Mouse (Mus musculus) intestine, embryonic 14.5 days (tissue): ENCODE data around the gene Ppp4r3a. TPM values are rescaled to one million over a fixed set of nuclear protein-coding genes. Genes with fewer than 3 reads are reported as not detected.

ENCODE experiments used
- ATAC-seq: fragments of 200-750 bp; cut with Nextera tagmentation; replicated peaks from 2 replicates; pipeline ENCODE4 v1.8.0; 2017; ENCODE audit warnings: low read depth, moderate number of reproducible peaks, moderate TSS enrichment, moderate library complexity; ENCODE audit not compliant: low FRiP score, low TSS enrichment
- DNase-seq: peaks from one replicate; pipeline ENCODE4 v3.0.0-alpha.2; 2018; ENCODE audit warnings: low spot score
- H3K27ac ChIP-seq: fragments of 300-500 bp; sonication (generic); 2 replicates; pipeline ENCODE4 v1.5.1; 2014; ENCODE audit warnings: low read depth, mild to moderate bottlenecking, control low read depth
- H3K27me3 ChIP-seq: fragments of 300-500 bp; sonication (generic); replicated peaks from 2 replicates; pipeline ENCODE4 v1.6.1; 2014; ENCODE audit warnings: low read length, control low read depth; ENCODE audit not compliant: control insufficient read depth, insufficient read depth
- H3K36me3 ChIP-seq: fragments of 300-500 bp; sonication (generic); 2 replicates; pipeline ENCODE4 v1.6.1; 2014; ENCODE audit warnings: low read length, control low read depth; ENCODE audit not compliant: control insufficient read depth, insufficient read depth
- H3K4me1 ChIP-seq: fragments of 300-500 bp; sonication (generic); replicated peaks from 2 replicates; pipeline ENCODE4 v1.6.1; 2014; ENCODE audit warnings: low read length, control low read depth, mixed read lengths; ENCODE audit not compliant: control insufficient read depth, insufficient read depth
- H3K4me2 ChIP-seq: fragments of 300-500 bp; sonication (generic); 2 replicates; pipeline ENCODE4 v1.6.1; 2014; ENCODE audit warnings: low read length
- H3K4me3 ChIP-seq: fragments of 300-500 bp; sonication (generic); 2 replicates; pipeline ENCODE4 v1.5.1; 2014; ENCODE audit warnings: low read depth, low read length, control low read depth, mixed read lengths
- H3K9ac ChIP-seq: fragments of 300-500 bp; sonication (generic); 2 replicates; pipeline ENCODE4 v1.6.1; 2014; ENCODE audit warnings: mild to moderate bottlenecking, low read length
- H3K9me3 ChIP-seq: fragments of 300-500 bp; sonication (generic); 2 replicates; pipeline ENCODE4 v1.6.1; 2016; ENCODE audit warnings: low read length, control low read depth; ENCODE audit not compliant: control insufficient read depth
- WGBS: fragments of 180-500 bp; shearing (Covaris S2); extraction: QIAGEN DNeasy Blood & Tissue Kit; methylation state at CpG from one replicate; pipeline ENCODE4 v1.1.7; 2014; 5-methylcytosine and 5-hydroxymethylcytosine counted together
- polyA plus RNA-seq: library from polyadenylated mRNA; unstranded; fragments of >200 nt; fragmentation: Nextera tagmentation; extraction: Ambion mirVana; gene quantifications from 2 replicates; pipeline ENCODE4 v1.2.1, GENCODE M21; 2014

The Ppp4r3a gene
- polyA plus RNA-seq, 1 experiment from 2014 or later = 45.5 TPM

DNA sequence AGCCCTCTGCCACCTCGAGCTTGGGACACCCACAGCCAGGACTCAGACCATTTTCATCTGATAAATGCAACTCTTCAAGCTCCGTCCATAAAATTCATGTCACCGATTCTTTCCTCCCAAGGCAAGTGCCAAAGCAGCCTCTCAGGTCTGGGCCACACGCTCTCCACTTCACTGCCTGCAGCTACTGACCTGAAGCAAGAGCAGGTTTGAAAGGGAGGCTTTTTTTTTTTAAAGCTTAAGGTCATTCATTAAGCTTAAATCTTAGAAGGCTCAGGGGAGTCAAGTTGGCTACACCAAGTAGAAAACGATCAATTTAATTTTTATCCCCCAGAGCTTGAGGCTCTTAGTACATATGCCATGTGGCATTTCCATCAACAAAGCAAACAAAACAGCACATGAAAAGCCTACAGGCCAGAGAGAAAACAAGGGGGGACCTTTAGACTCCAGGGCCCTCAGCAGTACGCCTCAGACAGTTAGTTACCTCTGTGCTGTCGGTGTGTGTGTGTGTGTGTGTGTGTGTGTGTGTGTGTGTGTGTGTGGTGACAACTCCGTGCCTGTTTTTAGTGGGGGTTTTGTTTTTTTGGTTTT, 70.3 kb downstream of the Ppp4r3a start:
- Histone ChIP-seq H3K9me3 (no peaks in the 10 kb centered on the region), H3K4me3 (no peak overlapping the region), H3K27me3 (no peaks in the 10 kb centered on the region), H3K4me2 (no peak overlapping the region), H3K27ac (no peak overlapping the region), H3K36me3 (no peaks in the 10 kb centered on the region), H3K4me1 (peaks cover 38% of the 10 kb centered on the region), H3K9ac (no peak overlapping the region)
- 61% methylated on average over 8 of the region's 8 CpGs for WGBS
- DNase-seq (no peak), ATAC-seq (no peak)

DNA sequence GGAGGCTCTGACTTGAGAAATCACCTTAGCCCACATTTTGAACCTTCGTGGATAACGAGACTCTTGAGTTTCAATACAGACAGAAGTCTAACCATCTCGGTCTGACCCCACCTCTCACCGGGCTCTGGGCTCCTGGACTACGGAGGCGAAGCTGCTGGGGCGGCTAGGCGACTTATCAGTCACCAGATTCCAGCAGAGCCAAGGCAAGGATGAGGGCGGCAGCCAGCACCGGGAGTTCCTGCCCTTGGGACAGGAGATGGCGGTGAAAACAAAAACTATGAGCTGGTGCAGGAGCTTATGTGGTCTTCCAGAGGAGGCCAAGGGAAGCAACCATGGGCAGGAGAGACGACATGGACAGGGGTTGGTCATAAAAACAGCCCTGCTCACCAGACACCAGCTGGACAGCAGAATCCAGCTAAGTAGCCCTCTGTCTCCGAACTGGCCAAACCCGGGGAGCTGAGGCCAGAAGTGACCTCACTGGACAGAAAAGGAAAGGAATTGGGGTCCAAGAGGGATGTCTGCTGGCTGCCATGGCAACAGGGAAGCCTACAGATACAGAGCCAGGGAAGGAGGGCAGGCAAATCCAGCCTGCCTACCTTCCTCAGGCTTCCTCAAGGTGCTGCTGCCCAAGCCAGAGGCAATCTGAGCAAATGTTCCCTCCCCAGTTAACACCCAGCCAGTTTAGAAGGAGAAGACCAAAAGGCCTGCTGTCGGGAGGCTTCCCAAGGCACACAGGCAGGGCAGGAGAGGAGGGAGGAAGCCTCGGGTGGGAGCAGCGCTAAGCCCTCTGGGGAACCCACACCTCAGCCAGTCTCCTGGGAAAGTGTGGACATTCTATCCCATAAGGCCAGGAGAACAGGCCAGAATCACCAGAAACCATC, 71.1 kb downstream of the Ppp4r3a start:
- Histone ChIP-seq H3K9me3 (no peaks in the 10 kb centered on the region), H3K27me3 (no peaks in the 10 kb centered on the region), H3K4me1 (peaks cover 39% of the 10 kb centered on the region), H3K4me3 (no peak overlapping the region), H3K27ac (0 out of 2 replicates have a peak overlapping the region, but pooled peaks have one; percentile 0), H3K4me2 (no peak overlapping the region), H3K36me3 (no peaks in the 10 kb centered on the region), H3K9ac (no peak overlapping the region)
- ATAC-seq (no peak), DNase-seq (no peak)
- 28% methylated on average over 17 of the region's 17 CpGs for WGBS

DNA sequence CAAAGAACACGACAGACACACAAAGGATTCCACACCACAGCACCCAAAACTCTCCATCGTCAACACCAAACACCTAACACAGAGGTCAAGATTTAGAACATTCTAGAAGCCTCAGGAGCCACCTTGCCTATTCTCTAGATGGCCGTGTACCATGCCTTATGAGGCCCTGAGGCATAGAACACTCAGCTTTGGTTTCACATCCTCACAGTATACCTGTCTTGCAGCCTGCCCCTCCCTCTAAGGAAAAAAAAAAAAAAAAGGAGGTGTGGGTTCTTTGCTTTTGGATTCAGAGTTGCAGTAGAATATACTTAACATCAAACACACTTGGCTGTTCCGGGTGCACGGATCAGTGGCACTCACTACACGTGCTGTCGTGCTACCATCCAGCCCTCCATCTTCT, 72.5 kb downstream of the Ppp4r3a start:
- Histone ChIP-seq H3K4me2 (no peak overlapping the region), H3K4me1 (peaks cover 34% of the 10 kb centered on the region), H3K9ac (no peak overlapping the region), H3K36me3 (no peaks in the 10 kb centered on the region), H3K27ac (peak overlapping the region; percentile 60), H3K27me3 (no peaks in the 10 kb centered on the region), H3K4me3 (no peak overlapping the region), H3K9me3 (no peaks in the 10 kb centered on the region)
- ATAC-seq (no peak), DNase-seq (no peak)
- 80% methylated on average over 7 of the region's 7 CpGs for WGBS

DNA sequence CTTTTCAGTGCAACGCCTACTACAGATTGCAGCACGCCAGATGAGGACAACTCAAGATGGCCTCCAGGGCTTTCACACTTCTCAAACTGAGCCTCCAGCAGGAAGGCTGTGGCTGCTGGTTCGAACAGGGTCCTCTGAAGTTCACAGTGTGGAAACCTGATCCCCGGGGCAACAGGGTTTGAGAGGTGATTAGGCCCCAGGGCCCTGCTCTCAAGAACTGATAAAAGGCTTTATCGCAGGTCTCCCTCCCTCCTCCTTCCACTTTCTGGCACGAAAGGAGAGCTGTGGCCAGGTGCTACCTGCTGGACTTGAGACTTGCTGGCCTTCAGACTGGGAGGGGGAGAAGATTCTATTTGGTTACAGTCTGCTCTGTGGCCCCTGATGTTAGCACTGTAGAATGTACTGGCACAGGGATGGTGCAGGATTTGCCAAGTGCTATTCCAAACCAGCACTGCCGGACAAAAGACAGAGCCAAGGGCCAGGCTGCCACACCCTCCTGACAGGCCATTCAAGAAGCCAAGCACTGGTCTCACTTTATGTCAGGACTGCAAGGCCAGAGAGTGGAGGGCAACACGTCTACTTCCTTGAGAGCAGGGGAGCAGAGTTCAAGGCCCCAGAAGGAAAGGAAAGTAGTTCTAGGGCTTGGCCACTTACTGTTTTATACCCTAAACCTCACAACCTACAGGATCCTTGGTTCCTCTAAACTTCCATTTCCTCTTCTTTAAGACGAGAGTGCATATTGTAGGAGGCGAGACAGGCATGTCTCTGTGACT, 73.2 kb downstream of the Ppp4r3a start:
- 51% methylated on average over 10 of the region's 10 CpGs for WGBS
- H3K4me1 ChIP-seq = peaks cover 30% of the 10 kb centered on the region
- no peak overlapping the region for H3K4me2 ChIP-seq
- H3K36me3 ChIP-seq = no peaks in the 10 kb centered on the region
- ATAC-seq (peak; percentile 66), DNase-seq (no peak)
- H3K9me3 ChIP-seq = no peaks in the 10 kb centered on the region
- no peak overlapping the region for H3K9ac ChIP-seq
- peak overlapping the region; percentile 60 for H3K27ac ChIP-seq
- H3K4me3 ChIP-seq = no peak overlapping the region
- no peaks in the 10 kb centered on the region for H3K27me3 ChIP-seq

DNA sequence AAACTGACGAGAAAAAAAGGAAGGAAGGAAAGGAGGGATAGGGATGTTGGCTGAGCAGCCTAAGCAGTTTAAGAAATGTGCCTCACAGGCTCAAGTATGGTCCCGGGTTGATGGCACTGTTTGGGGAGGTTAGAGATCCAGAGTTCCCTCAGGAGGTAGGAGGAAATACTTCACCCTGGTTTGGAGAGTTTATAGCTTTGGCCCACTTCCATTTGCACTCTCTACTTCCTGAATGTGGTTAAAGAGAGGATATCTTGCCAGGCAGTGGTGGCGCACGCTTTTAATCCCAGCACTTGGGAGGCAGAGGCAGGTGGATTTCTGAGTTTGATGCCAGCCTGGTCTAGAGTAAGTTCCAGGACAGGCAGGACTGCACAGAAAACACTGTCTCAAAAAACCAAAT, 74.3 kb downstream of the Ppp4r3a start:
- DNase-seq = no peak

DNA sequence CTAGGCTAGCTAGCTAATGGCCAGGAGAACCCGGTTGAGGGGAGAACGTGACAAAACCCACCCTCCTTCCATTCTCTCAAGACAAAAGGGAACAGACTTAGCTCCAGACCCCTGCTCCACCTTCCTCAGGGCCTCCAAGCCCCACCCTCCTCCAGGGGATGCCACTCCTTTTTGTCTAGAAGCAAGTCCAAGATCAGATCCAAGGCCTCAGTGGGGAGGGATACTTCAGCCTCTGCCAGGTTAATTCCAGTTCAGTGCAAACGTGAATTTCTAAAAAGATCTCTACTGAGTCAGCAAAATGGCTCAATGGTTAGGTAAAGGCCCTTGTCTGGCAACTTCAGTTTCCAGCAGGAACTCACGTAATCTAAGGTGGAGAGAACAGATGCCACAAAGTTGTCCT, 74.9 kb downstream of the Ppp4r3a start:
- Histone ChIP-seq H3K9ac (no peak overlapping the region), H3K4me1 (peaks cover 30% of the 10 kb centered on the region), H3K4me2 (no peak overlapping the region), H3K4me3 (no peak overlapping the region), H3K9me3 (no peaks in the 10 kb centered on the region), H3K27ac (peak overlapping the region; percentile 51), H3K27me3 (no peaks in the 10 kb centered on the region), H3K36me3 (no peaks in the 10 kb centered on the region)
- DNase-seq (no peak), ATAC-seq (peak; percentile 17; the same call in 1 of the 2 replicates)
- 35% methylated on average over 4 of the region's 4 CpGs for WGBS

More for the DNA sequence above, 74.3 kb downstream of the Ppp4r3a start:
- peaks cover 30% of the 10 kb centered on the region for H3K4me1 ChIP-seq
- H3K27me3 ChIP-seq = no peaks in the 10 kb centered on the region
- ATAC-seq = no peak
- H3K36me3 ChIP-seq = no peaks in the 10 kb centered on the region
- 91% methylated on average over 4 of the region's 4 CpGs for WGBS
- H3K9me3 ChIP-seq = no peaks in the 10 kb centered on the region
- H3K9ac ChIP-seq = no peak overlapping the region
- no peak overlapping the region for H3K4me3 ChIP-seq
- peak overlapping the region; percentile 51; the same call in 1 of the 2 replicates for H3K27ac ChIP-seq
- no peak overlapping the region for H3K4me2 ChIP-seq

DNA sequence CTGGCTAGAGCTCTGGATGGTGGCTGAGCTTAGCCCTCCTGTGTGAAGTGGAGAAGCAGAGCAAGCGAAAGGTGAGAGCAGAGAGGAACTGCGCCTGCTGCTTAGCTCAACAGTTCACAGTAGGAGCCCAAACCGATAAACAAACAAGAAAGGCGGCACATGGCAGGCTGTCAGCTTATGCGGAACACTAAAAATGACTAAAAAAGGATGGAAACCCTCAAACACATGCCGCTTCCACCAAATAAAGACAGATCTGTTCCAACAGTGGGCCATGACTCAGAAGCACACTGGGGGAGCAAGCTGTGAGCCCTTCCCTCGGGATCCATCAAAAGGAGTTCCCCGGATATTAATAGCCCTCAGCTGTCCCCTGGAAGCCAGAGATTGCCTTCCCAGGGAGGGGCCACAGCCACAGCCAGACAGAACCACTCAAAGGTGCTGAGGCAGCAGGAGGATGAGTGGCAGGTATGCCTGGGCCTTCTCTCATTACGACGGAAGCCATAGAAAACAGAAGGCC, 75.5 kb downstream of the Ppp4r3a start:
- no peaks in the 10 kb centered on the region for H3K36me3 ChIP-seq
- ATAC-seq (peak; percentile 38; the same call in 1 of the 2 replicates), DNase-seq (no peak)
- no peak overlapping the region for H3K4me2 ChIP-seq
- H3K27me3 ChIP-seq = no peaks in the 10 kb centered on the region
- peak overlapping the region; percentile 51; the same call in 1 of the 2 replicates for H3K27ac ChIP-seq
- 25% methylated on average over 10 of the region's 10 CpGs for WGBS
- no peak overlapping the region for H3K9ac ChIP-seq
- H3K4me1 ChIP-seq = peaks cover 31% of the 10 kb centered on the region
- H3K4me3 ChIP-seq = no peak overlapping the region
- H3K9me3 ChIP-seq = no peaks in the 10 kb centered on the region

DNA sequence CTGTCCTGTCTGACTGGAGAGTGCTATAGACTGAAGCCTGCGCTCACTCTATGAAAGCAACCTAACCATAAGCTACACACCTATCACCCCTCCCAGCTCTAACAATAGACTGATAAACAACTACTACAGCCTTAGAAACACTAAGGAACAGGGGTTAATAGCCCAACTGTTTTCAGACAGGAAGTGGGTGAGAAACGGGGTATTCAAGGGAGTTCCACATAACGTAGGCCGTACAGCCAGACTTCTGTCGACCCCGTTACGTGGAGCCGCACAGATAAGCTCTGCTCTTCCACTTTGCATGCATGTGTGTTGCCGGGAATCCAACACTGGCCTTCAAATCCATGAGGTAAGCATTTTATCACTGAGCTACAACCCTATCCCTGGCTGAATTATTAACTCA, 76.1 kb downstream of the Ppp4r3a start:
- Histone ChIP-seq H3K36me3 (no peaks in the 10 kb centered on the region), H3K9ac (no peak overlapping the region), H3K27ac (0 out of 2 replicates have a peak overlapping the region, but pooled peaks have one; percentile 51), H3K4me3 (no peak overlapping the region), H3K4me2 (no peak overlapping the region), H3K27me3 (no peaks in the 10 kb centered on the region), H3K4me1 (peaks cover 31% of the 10 kb centered on the region), H3K9me3 (no peaks in the 10 kb centered on the region)
- DNase-seq = no peak
- WGBS = 55% methylated on average over 9 of the region's 9 CpGs
- no peak for ATAC-seq
